Mouse (Mus musculus) liver, embryonic 11.5 days (tissue): Measurements from ENCODE around the gene Atg2a. TPM values are rescaled to one million over a fixed set of nuclear protein-coding genes. Genes with fewer than 3 reads are reported as not detected.

Source experiments
- ATAC-seq: fragments of 200-750 bp; cut with Nextera tagmentation; replicated peaks from 2 replicates; pipeline ENCODE4 v1.8.0; 2017; ENCODE audit warnings: moderate number of reproducible peaks, mild to moderate bottlenecking, moderate TSS enrichment, moderate library complexity; ENCODE audit not compliant: low FRiP score
- DNase-seq: peaks from one replicate; pipeline ENCODE4 v3.0.0-alpha.2; 2017; ENCODE audit warnings: low spot score
- H3K27ac ChIP-seq: fragments of 300-500 bp; sonication (generic); 2 replicates; pipeline ENCODE4 v1.5.1; 2014; ENCODE audit warnings: mild to moderate bottlenecking, low read depth, low read length, control low read depth
- H3K27me3 ChIP-seq: fragments of 300-500 bp; sonication (generic); replicated peaks from 2 replicates; pipeline ENCODE4 v1.6.1; 2014; ENCODE audit warnings: low read length, mixed read lengths; ENCODE audit not compliant: control insufficient read depth, insufficient read depth
- H3K36me3 ChIP-seq: fragments of 300-500 bp; sonication (generic); 2 replicates; pipeline ENCODE4 v1.6.1; 2014; ENCODE audit warnings: mild to moderate bottlenecking, low read length, moderate library complexity, mixed read lengths; ENCODE audit not compliant: control insufficient read depth, insufficient read depth
- H3K4me1 ChIP-seq: fragments of 300-500 bp; sonication (generic); replicated peaks from 2 replicates; pipeline ENCODE4 v1.6.1; 2014; ENCODE audit warnings: low read length, mixed read lengths; ENCODE audit not compliant: control insufficient read depth, insufficient read depth
- H3K4me2 ChIP-seq: fragments of 300-500 bp; sonication (generic); 2 replicates; pipeline ENCODE4 v1.6.1; 2014; ENCODE audit warnings: mild to moderate bottlenecking, control low read depth, moderate library complexity
- H3K4me3 ChIP-seq: fragments of 300-500 bp; sonication (generic); 2 replicates; pipeline ENCODE4 v1.5.1; 2014; ENCODE audit warnings: low read depth, low read length, control low read depth
- H3K9ac ChIP-seq: fragments of 300-500 bp; sonication (generic); 2 replicates; pipeline ENCODE4 v1.6.1; 2014; ENCODE audit warnings: low read depth, low read length, control low read depth
- H3K9me3 ChIP-seq: fragments of 300-500 bp; sonication (generic); 2 replicates; pipeline ENCODE4 v1.6.1; 2016; ENCODE audit warnings: low read length, inconsistent platforms, mixed read lengths; ENCODE audit not compliant: control insufficient read depth
- WGBS: fragments of 180-500 bp; shearing (Covaris S2); extraction: QIAGEN DNeasy Blood & Tissue Kit; methylation state at CpG from one replicate; pipeline ENCODE4 v1.1.7; 2014; 5-methylcytosine and 5-hydroxymethylcytosine counted together
- polyA plus RNA-seq: library from polyadenylated mRNA; unstranded; fragments of >200 nt; fragmentation: Nextera tagmentation; extraction: Ambion mirVana; gene quantifications from 2 replicates; pipeline ENCODE4 v1.2.1, GENCODE M21; 2014

The Atg2a gene
- polyA plus RNA-seq, 1 experiment from 2014 or later, result 10.4 TPM

GRCm38 (mm10) chr19:6275740-6276389, 34.4 kb downstream of the Atg2a start:
- Histone ChIP-seq H3K36me3 (peaks cover 9% of the 10 kb centered on the region; the same call in 1 of the 2 replicates), H3K4me3 (peak overlapping the region; percentile 88), H3K4me1 (peaks cover 38% of the 10 kb centered on the region), H3K27me3 (no peaks in the 10 kb centered on the region), H3K9me3 (no peaks in the 10 kb centered on the region), H3K27ac (peak overlapping the region; percentile 83), H3K9ac (peak overlapping the region; percentile 87), H3K4me2 (peak overlapping the region; percentile 99)
- DNase-seq (no peak), ATAC-seq (no peak; the same call in 1 of the 2 replicates)
- 6% methylated on average over 15 of the region's 15 CpGs for WGBS

GRCm38 (mm10) chr19:6276426-6277421, 35.3 kb downstream of the Atg2a start, which contains the start of gene Ehd1:
Gene Ehd1 (plus strand): TSS chr19:6276725.
- WGBS, result under 1% methylated on average over 94 of the region's 106 CpGs
- Histone ChIP-seq H3K9me3 (no peaks in the 10 kb centered on the region), H3K27ac (peak within 1 kb of the TSS; percentile 83), H3K9ac (peak within 1 kb of the TSS; percentile 91), H3K27me3 (no peaks in the 10 kb centered on the region), H3K4me2 (peak within 1 kb of the TSS; percentile 99), H3K4me1 (peaks cover 46% of the 10 kb centered on the region), H3K36me3 (peaks cover 15% of the 10 kb centered on the region), H3K4me3 (peak within 1 kb of the TSS; percentile 88)
- DNase-seq, result peak; percentile 97
- peak; percentile 92 for ATAC-seq

- 11% methylated on average over 10 of the region's 10 CpGs for WGBS
- no peaks in the 10 kb centered on the region for H3K27me3 ChIP-seq
- ATAC-seq (no peak), DNase-seq (no peak)
- H3K9me3 ChIP-seq, result no peaks in the 10 kb centered on the region
- H3K27ac ChIP-seq, result peak overlapping the region; percentile 82
- peak overlapping the region; percentile 91 for H3K9ac ChIP-seq
- peaks cover 57% of the 10 kb centered on the region for H3K4me1 ChIP-seq
- H3K36me3 ChIP-seq, result peaks cover 22% of the 10 kb centered on the region
- H3K4me3 ChIP-seq, result peak overlapping the region; percentile 88
- H3K4me2 ChIP-seq, result peak overlapping the region; percentile 99
These were observed 36.4 kb downstream of the Atg2a start for GRCm38 (mm10) chr19:6277661-6278438.

- peaks cover 63% of the 10 kb centered on the region for H3K4me1 ChIP-seq
- H3K36me3 ChIP-seq, result peaks cover 22% of the 10 kb centered on the region
- peak overlapping the region; percentile 72 for H3K27ac ChIP-seq
- no peaks in the 10 kb centered on the region for H3K9me3 ChIP-seq
- ATAC-seq (no peak), DNase-seq (no peak)
- WGBS, result 39% methylated on average over 6 of the region's 6 CpGs
- peak overlapping the region; percentile 99 for H3K4me2 ChIP-seq
- H3K27me3 ChIP-seq, result no peaks in the 10 kb centered on the region
- H3K9ac ChIP-seq, result peak overlapping the region; percentile 91
- peak overlapping the region; percentile 88 for H3K4me3 ChIP-seq
These were observed 37.1 kb downstream of the Atg2a start for GRCm38 (mm10) chr19:6278439-6279073.

- no peaks in the 10 kb centered on the region for H3K27me3 ChIP-seq
- H3K9ac ChIP-seq, result peak overlapping the region; percentile 91
- peaks cover 22% of the 10 kb centered on the region for H3K36me3 ChIP-seq
- H3K4me2 ChIP-seq, result peak overlapping the region; percentile 99
- peaks cover 73% of the 10 kb centered on the region for H3K4me1 ChIP-seq
- no peaks in the 10 kb centered on the region for H3K9me3 ChIP-seq
- peak overlapping the region; percentile 88 for H3K4me3 ChIP-seq
- DNase-seq, result no peak
- no peak for ATAC-seq
- peak overlapping the region; percentile 72 for H3K27ac ChIP-seq
- WGBS, result 84% methylated on average over 6 of the region's 6 CpGs
These were observed 38.1 kb downstream of the Atg2a start for GRCm38 (mm10) chr19:6279481-6280144.

GRCm38 (mm10) chr19:6280554-6280953, 39.1 kb downstream of the Atg2a start:
- Histone ChIP-seq H3K4me1 (peaks cover 78% of the 10 kb centered on the region), H3K36me3 (peaks cover 22% of the 10 kb centered on the region), H3K27ac (no peak overlapping the region), H3K27me3 (no peaks in the 10 kb centered on the region), H3K4me2 (peak overlapping the region; percentile 99), H3K9me3 (no peaks in the 10 kb centered on the region), H3K9ac (peak overlapping the region; percentile 91; the same call in 1 of the 2 replicates), H3K4me3 (no peak overlapping the region; the same call in 1 of the 2 replicates)
- WGBS, result 82% methylated on average over 7 of the region's 7 CpGs
- no peak for DNase-seq
- no peak for ATAC-seq

GRCm38 (mm10) chr19:6281122-6282020, 39.9 kb downstream of the Atg2a start:
- Histone ChIP-seq H3K4me2 (peak overlapping the region; percentile 99), H3K4me1 (peaks cover 83% of the 10 kb centered on the region), H3K27me3 (no peaks in the 10 kb centered on the region), H3K36me3 (peaks cover 22% of the 10 kb centered on the region), H3K9me3 (no peaks in the 10 kb centered on the region), H3K27ac (peak overlapping the region; percentile 100; the same call in 1 of the 2 replicates), H3K9ac (0 out of 2 replicates have a peak overlapping the region, but pooled peaks have one; percentile 26), H3K4me3 (peak overlapping the region; percentile 5; the same call in 1 of the 2 replicates)
- ATAC-seq, result no peak
- WGBS, result 70% methylated on average over 14 of the region's 14 CpGs
- DNase-seq, result no peak
